Mouse (Mus musculus) ES-Bruce4 (cell line): ENCODE data around the gene Moap1.

ENCODE experiments used
- CTCF ChIP-seq: IDR thresholded peaks from one replicate; pipeline ENCODE4 v1.8.1; 2011; ENCODE audit warnings: low read depth, low read length
- POLR2A ChIP-seq: IDR thresholded peaks from one replicate; pipeline ENCODE4 v1.8.1; 2011; ENCODE audit warnings: low read length; ENCODE audit not compliant: insufficient read depth

- TF ChIP-seq CTCF (no peak), POLR2A (no peak)
These were observed 38.8 kb downstream of the Moap1 start, which contains the start of gene Itpk1 for GRCm38 (mm10) chr12:102704457-102705198.
